In the genomic region with DNA sequence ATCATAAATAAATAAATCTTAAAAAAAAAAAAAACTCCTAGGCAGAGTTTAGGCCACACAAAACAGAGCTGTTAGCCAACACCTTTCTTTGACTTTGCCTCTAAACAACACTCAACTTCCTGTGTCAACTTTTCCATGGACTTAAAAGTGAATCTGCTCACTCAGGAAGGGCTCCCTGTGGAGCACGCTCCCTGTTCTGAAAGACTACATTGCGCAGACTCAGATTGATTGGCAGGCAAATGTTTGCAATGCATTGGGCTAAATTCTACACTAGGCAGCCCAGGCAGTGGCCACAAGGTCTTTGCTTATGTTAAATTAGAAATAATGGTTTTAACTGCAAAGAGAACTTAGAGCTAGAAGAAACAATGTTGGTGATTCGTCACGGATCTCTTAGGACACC, we compare ENCODE assay signal across 29 mouse cellular contexts. TPM values are rescaled to one million over a fixed set of nuclear protein-coding genes. Genes with fewer than 3 reads are reported as not detected.
DNase-seq lines count a peak whose midpoint lies in the region; ATAC-seq and TF ChIP-seq lines count a peak whose summit lies in the region.
"Had no signal": no experiment of that assay in that cellular context is flagged by ENCODE, and none has a peak within 500 bp of the region (broad histone marks: within the 10 kb centered on the region; RNA-seq: fewer than 3 reads in every experiment).

No protein-coding gene starts in this region.

- H3K9ac ChIP-seq in lung, embryonic 15.5 days: no peak overlapping the region
- no peak overlapping the region for H3K9ac ChIP-seq in liver, embryonic 16.5 days (ENCODE audit: low read depth, low read length)
- H3K9ac ChIP-seq: embryonic facial prominence, embryonic 12.5 days; hindbrain, embryonic 12.5 days; intestine, embryonic 15.5 days; limb, embryonic 12.5 days had no signal

- no peak overlapping the region for H3K4me3 ChIP-seq in layer of hippocampus, adult 2 months
- no peak overlapping the region for H3K4me3 ChIP-seq in lung, embryonic 15.5 days
- peak overlapping the region; percentile 67; the same call in 1 of the 2 replicates for H3K4me3 ChIP-seq in E14TG2a.4 (replicated peaks; ENCODE audit: low read length)
- no peak overlapping the region for H3K4me3 ChIP-seq in liver, embryonic 16.5 days (ENCODE audit: low read depth, low read length)
- H3K4me3 ChIP-seq: embryonic facial prominence, embryonic 12.5 days; hindbrain, embryonic 12.5 days; intestine, embryonic 15.5 days; limb, embryonic 12.5 days had no signal

- no peaks in the 10 kb centered on the region for H3K36me3 ChIP-seq in lung, embryonic 15.5 days
- H3K36me3 ChIP-seq in E14TG2a.4 (ENCODE audit: insufficient read depth, low read length): no peaks in the 10 kb centered on the region
- no peaks in the 10 kb centered on the region for H3K36me3 ChIP-seq in liver, embryonic 16.5 days (ENCODE audit: control insufficient read depth, insufficient read depth)
- H3K36me3 ChIP-seq: embryonic facial prominence, embryonic 12.5 days; hindbrain, embryonic 12.5 days; intestine, embryonic 15.5 days; limb, embryonic 12.5 days had no signal

- H3K4me1 ChIP-seq in lung, embryonic 15.5 days: peaks cover 4% of the 10 kb centered on the region; the same call in 1 of the 2 replicates
- H3K4me1 ChIP-seq in E14TG2a.4 (replicated peaks; ENCODE audit: low read depth, low read length): peaks cover 71% of the 10 kb centered on the region
- no peaks in the 10 kb centered on the region for H3K4me1 ChIP-seq in liver, embryonic 16.5 days (ENCODE audit: control insufficient read depth, low read depth, low read length)
- H3K4me1 ChIP-seq: embryonic facial prominence, embryonic 12.5 days; hindbrain, embryonic 12.5 days; limb, embryonic 12.5 days had no signal

- no peaks in the 10 kb centered on the region for H3K9me3 ChIP-seq in lung, embryonic 15.5 days
- H3K9me3 ChIP-seq in E14TG2a.4 (ENCODE audit: low read length): no peaks in the 10 kb centered on the region
- H3K9me3 ChIP-seq in liver, embryonic 16.5 days (replicated peaks; ENCODE audit: control insufficient read depth, low read length): no peaks in the 10 kb centered on the region
- H3K9me3 ChIP-seq: embryonic facial prominence, embryonic 12.5 days; hindbrain, embryonic 12.5 days; intestine, embryonic 15.5 days had no signal

- no peak for DNase-seq in layer of hippocampus, adult 2 months (ENCODE audit: low spot score in 2 of 2)
- no peak for DNase-seq in layer of hippocampus, adult 18-20 months (ENCODE audit: low spot score in 2 of 2)
- DNase-seq in lung, postnatal 4 days: no peak
- no peak for DNase-seq in retina, postnatal 1 day
- DNase-seq: adrenal gland, postnatal 10 days; cerebellum, adult 11 months; cerebellum, adult 9-10 months; cerebellum, postnatal 36 days; embryo, embryonic 11 days; heart, postnatal 36 days; kidney, adult 8-10 months; kidney, postnatal 10 days; lung, adult 2 months; right cerebral cortex, adult 18-20 months; spleen, adult 18-20 months; thymus, adult 2 months; thymus, postnatal 36 days had no signal

- H3K27ac ChIP-seq in layer of hippocampus, adult 2 months: 0 out of 2 replicates have a peak overlapping the region, but pooled peaks have one; percentile 2
- H3K27ac ChIP-seq in lung, embryonic 15.5 days: no peak overlapping the region
- H3K27ac ChIP-seq in liver, embryonic 16.5 days (ENCODE audit: low read length): peak overlapping the region; percentile 33; the same call in 1 of the 2 replicates
- H3K27ac ChIP-seq: embryonic facial prominence, embryonic 12.5 days; hindbrain, embryonic 12.5 days; hindbrain, postnatal 0 days; intestine, embryonic 15.5 days; limb, embryonic 12.5 days; macrophage had no signal

- no peak for TF ChIP-seq CTCF in layer of hippocampus, adult 2 months (conservative IDR thresholded peaks at IDR 0.05)
- no peak for TF ChIP-seq CTCF in E14TG2a.4 (conservative IDR thresholded peaks at IDR 0.05; ENCODE audit: low read length)

- peaks cover 19% of the 10 kb centered on the region for H3K27me3 ChIP-seq in lung, embryonic 15.5 days
- no peaks in the 10 kb centered on the region for H3K27me3 ChIP-seq in E14TG2a.4 (ENCODE audit: insufficient read depth, low read length)
- H3K27me3 ChIP-seq in liver, embryonic 16.5 days (ENCODE audit: control insufficient read depth, insufficient read depth, low read depth, low read length): no peaks in the 10 kb centered on the region
- H3K27me3 ChIP-seq: embryonic facial prominence, embryonic 12.5 days; hindbrain, embryonic 12.5 days; intestine, embryonic 15.5 days; limb, embryonic 12.5 days had no signal

- 69% methylated on average over 4 of the region's 4 CpGs for WGBS in lung, embryonic 15.5 days
- WGBS in liver, embryonic 16.5 days (ENCODE audit: insufficient replicate concordance): 56% methylated on average over 4 of the region's 4 CpGs

- ATAC-seq in lung, embryonic 15.5 days (ENCODE audit: borderline replicate concordance, extremely low read depth, low FRiP score, low TSS enrichment): 0 out of 2 replicates have a peak, but pooled peaks have one; percentile 10
- peak; percentile 74 for ATAC-seq in liver, embryonic 16.5 days (ENCODE audit: low read depth)
- ATAC-seq: forebrain, embryonic 14.5 days; hindbrain, postnatal 0 days; intestine, embryonic 15.5 days; midbrain, embryonic 16.5 days had no signal

- H3K4me2 ChIP-seq in lung, embryonic 15.5 days: no peak overlapping the region
- peak overlapping the region; percentile 24; the same call in 1 of the 2 replicates for H3K4me2 ChIP-seq in liver, embryonic 16.5 days (ENCODE audit: low read depth, low read length)
- H3K4me2 ChIP-seq: embryonic facial prominence, embryonic 12.5 days; heart, embryonic 11.5 days; hindbrain, embryonic 12.5 days; intestine, embryonic 15.5 days; limb, embryonic 12.5 days had no signal

RNA-seq across cellular contexts. Expression of gene Camk1d, which starts 45.4 kb away (rescaled TPM):
- total RNA-seq in layer of hippocampus, adult 2 months (2021): 100 to 1,000 TPM; 159 to 180 TPM
- total RNA-seq in layer of hippocampus, adult 18-20 months (2021): 100 to 1,000 TPM; 160 to 179 TPM
- polyA plus RNA-seq in lung, embryonic 15.5 days (2015; fragmentation: Nextera tagmentation; extraction: Ambion mirVana): 1.6 and 2.5 TPM in 2 replicates
- polyA plus RNA-seq in liver, embryonic 16.5 days (2015; fragmentation: Nextera tagmentation; extraction: Ambion mirVana): 0.99 and 1.3 TPM in 2 replicates
